Mouse (Mus musculus): ENCODE data around the gene Lrrc8b.

DNA sequence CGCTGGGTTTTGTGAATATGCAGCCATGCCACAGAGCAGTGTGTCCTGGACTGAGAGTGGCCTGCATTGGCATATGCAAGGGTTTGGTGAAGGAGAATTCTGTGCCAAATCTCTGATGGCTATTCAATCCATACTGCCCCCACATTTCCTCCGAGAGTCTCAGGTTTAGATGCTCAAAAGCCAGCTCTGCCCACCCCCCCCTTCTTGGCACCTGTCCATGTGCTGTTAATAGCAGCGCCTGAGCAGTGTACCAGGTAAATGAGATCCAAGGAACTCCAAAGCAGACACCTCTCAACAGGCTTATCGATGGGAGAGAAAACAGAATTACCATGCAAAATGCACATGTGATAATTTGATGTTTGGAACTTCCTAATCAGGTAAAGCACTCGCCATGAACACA, 74.6 kb downstream of the Lrrc8b start:
- no peak for TF ChIP-seq CTCF (conservative IDR thresholded peaks at IDR 0.05; ENCODE audit: low read length)
- no peak for TF ChIP-seq NANOG (IDR thresholded peaks at IDR 0.05; ENCODE audit: borderline replicate concordance, low read length)

Data from E14TG2a.4 (cell line).